ENCODE assay signal across 8 mouse cellular contexts in the genomic region with DNA sequence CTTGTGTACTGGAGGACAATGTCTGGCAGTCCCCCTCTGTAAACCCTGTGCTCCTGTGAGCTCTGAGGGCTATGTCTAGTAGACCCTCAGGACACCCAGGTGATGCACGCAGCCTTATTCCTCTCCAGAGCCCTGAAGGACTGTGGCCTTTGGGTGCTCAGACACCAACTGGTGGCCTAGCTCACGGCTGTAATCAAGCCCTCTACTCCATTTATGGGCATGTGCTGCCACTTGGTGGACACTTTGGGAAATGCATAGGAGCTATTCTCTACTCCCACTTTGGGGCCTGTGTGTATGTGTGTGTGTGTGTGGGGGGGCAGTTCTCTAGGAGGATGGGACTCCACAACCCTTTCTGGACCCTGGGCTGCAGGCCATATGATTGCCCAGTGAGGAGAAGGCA. TPM values are rescaled to one million over a fixed set of nuclear protein-coding genes. Genes with fewer than 3 reads are reported as not detected.
A peak's percentile ranks its signal among the peaks of the same experiment; 100 is the strongest.
DNase-seq lines count a peak whose midpoint lies in the region; ATAC-seq and TF ChIP-seq lines count a peak whose summit lies in the region.

No protein-coding gene starts in this region.

- peak; percentile 28; the same call in 1 of the 2 replicates for ATAC-seq in heart, embryonic 15.5 days (replicated peaks; ENCODE audit: insufficient number of reproducible peaks, insufficient read depth, low FRiP score, low read depth)
- 0 out of 2 replicates have a peak, but pooled peaks have one; percentile 6 for ATAC-seq in liver, embryonic 15.5 days (ENCODE audit: insufficient read depth)
- peak; percentile 49; the same call in 1 of the 2 replicates for ATAC-seq in neural tube, embryonic 13.5 days (ENCODE audit: low read depth)

- in situ Hi-C loops in CH12.LX (cut with MboI; ENCODE audit: low pct_ligation_motif_present, low pct_unique_long_range_greater_than_20kb, low sequenced_read_pairs), result no loop called here

- no peaks in the 10 kb centered on the region for H3K9me3 ChIP-seq in CH12.LX (replicated peaks; ENCODE audit: low read length)
- no peaks in the 10 kb centered on the region for H3K9me3 ChIP-seq in forebrain, embryonic 10.5 days
- no peaks in the 10 kb centered on the region for H3K9me3 ChIP-seq in heart, embryonic 15.5 days (replicated peaks)
- no peaks in the 10 kb centered on the region for H3K9me3 ChIP-seq in liver, embryonic 15.5 days (replicated peaks)
- H3K9me3 ChIP-seq in neural tube, embryonic 13.5 days, result no peaks in the 10 kb centered on the region

- H3K4me2 ChIP-seq in CH12.LX (ENCODE audit: insufficient read depth, low read depth, poor library complexity, severe bottlenecking), result no peak overlapping the region
- no peak overlapping the region for H3K4me2 ChIP-seq in heart, embryonic 15.5 days
- no peak overlapping the region for H3K4me2 ChIP-seq in liver, embryonic 15.5 days
- H3K4me2 ChIP-seq in neural tube, embryonic 13.5 days, result no peak overlapping the region

- peaks cover 15 to 58% of the 10 kb centered on the region in 2 experiments for H3K4me1 ChIP-seq in CH12.LX (ENCODE audit: control insufficient read depth in 1 of 2, insufficient read depth in 2 of 2)
- H3K4me1 ChIP-seq in forebrain, embryonic 10.5 days, result peaks cover 11% of the 10 kb centered on the region
- peaks cover 16% of the 10 kb centered on the region for H3K4me1 ChIP-seq in heart, embryonic 15.5 days (replicated peaks)
- peaks cover 42% of the 10 kb centered on the region for H3K4me1 ChIP-seq in liver, embryonic 15.5 days (replicated peaks)
- H3K4me1 ChIP-seq in neural tube, embryonic 13.5 days (replicated peaks), result peaks cover 28% of the 10 kb centered on the region

- H3K4me3 ChIP-seq in CH12.LX (replicated peaks in 1 of 3; ENCODE audit: low read depth in 2 of 3, low read length in 2 of 3, poor library complexity in 1 of 3), result no peak overlapping the region
- no peak overlapping the region for H3K4me3 ChIP-seq in forebrain, embryonic 10.5 days
- H3K4me3 ChIP-seq in heart, embryonic 15.5 days, result no peak overlapping the region
- no peak overlapping the region for H3K4me3 ChIP-seq in liver, embryonic 15.5 days (replicated peaks)
- no peak overlapping the region for H3K4me3 ChIP-seq in neural tube, embryonic 13.5 days

- TF ChIP-seq EP300 in CH12.LX (IDR thresholded peaks at IDR 0.05; ENCODE audit: low read length), result no peak

- WGBS in forebrain, embryonic 10.5 days, result 40% methylated on average over 2 of the region's 2 CpGs
- WGBS in heart, embryonic 15.5 days, result 26% methylated on average over 2 of the region's 2 CpGs
- 14% methylated on average over 2 of the region's 2 CpGs for WGBS in liver, embryonic 15.5 days (ENCODE audit: insufficient replicate concordance)
- WGBS in neural tube, embryonic 13.5 days, result 26% methylated on average over 2 of the region's 2 CpGs

- H3K27me3 ChIP-seq in CH12.LX (replicated peaks), result no peaks in the 10 kb centered on the region
- H3K27me3 ChIP-seq in forebrain, embryonic 10.5 days (ENCODE audit: poor library complexity, severe bottlenecking), result no peaks in the 10 kb centered on the region
- no peaks in the 10 kb centered on the region for H3K27me3 ChIP-seq in heart, embryonic 15.5 days
- H3K27me3 ChIP-seq in liver, embryonic 15.5 days, result no peaks in the 10 kb centered on the region
- no peaks in the 10 kb centered on the region for H3K27me3 ChIP-seq in neural tube, embryonic 13.5 days

- TF ChIP-seq CTCF in CH12.LX (conservative IDR thresholded peaks at IDR 0.05 in 1 of 2, IDR thresholded peaks at IDR 0.05 in 1 of 2; ENCODE audit: low read depth in 2 of 2, low read length in 2 of 2), result peak; percentile 80 to 97

- TF ChIP-seq RAD21 in CH12.LX (IDR thresholded peaks at IDR 0.05; ENCODE audit: low read depth, low read length), result peak; percentile 96

- H3K79me2 ChIP-seq in CH12.LX (replicated peaks; ENCODE audit: control insufficient read depth, extremely low read depth, insufficient read depth, poor library complexity, severe bottlenecking), result no peaks in the 10 kb centered on the region

- H3K9ac ChIP-seq in CH12.LX (ENCODE audit: insufficient read depth, low read depth), result no peak overlapping the region
- H3K9ac ChIP-seq in heart, embryonic 15.5 days, result no peak overlapping the region
- no peak overlapping the region for H3K9ac ChIP-seq in liver, embryonic 15.5 days
- H3K9ac ChIP-seq in neural tube, embryonic 13.5 days, result no peak overlapping the region

- TF ChIP-seq POLR2A in CH12.LX (IDR thresholded peaks at IDR 0.05; ENCODE audit: low read depth, low read length), result no peak

- H3K27ac ChIP-seq in CH12.LX (ENCODE audit: insufficient read depth, low read depth), result no peak overlapping the region
- no peak overlapping the region for H3K27ac ChIP-seq in forebrain, embryonic 10.5 days
- H3K27ac ChIP-seq in heart, embryonic 15.5 days, result no peak overlapping the region
- H3K27ac ChIP-seq in liver, embryonic 15.5 days (replicated peaks), result no peak overlapping the region
- no peak overlapping the region for H3K27ac ChIP-seq in neural tube, embryonic 13.5 days (replicated peaks)

- dilution Hi-C loops in CH12.LX (cut with MboI; ENCODE audit: extremely low pct_ligation_motif_present, extremely low pct_unique_long_range_greater_than_20kb, low sequenced_read_pairs), result no loop called here

- peak; percentile 77 for DNase-seq in CH12.LX (ENCODE audit: extremely low read depth)
- DNase-seq in c-Kit-negative CD71-positive TER-119-positive erythroid progenitor cells, embryonic 14.5 days (ENCODE audit: low read depth, low spot score), result peak; percentile 56
- DNase-seq in forebrain, embryonic 10.5 days (ENCODE audit: extremely low spot score, low spot score), result peak; percentile 61
- DNase-seq in kidney, postnatal 10 days, result peak; percentile 90
- peak; percentile 93 for DNase-seq in testis, postnatal 10 days (ENCODE audit: low spot score)

- peaks cover 18 to 53% of the 10 kb centered on the region in 2 experiments for H3K36me3 ChIP-seq in CH12.LX (replicated peaks in 1 of 2; ENCODE audit: control insufficient read depth in 1 of 2, insufficient read depth in 1 of 2, low read length in 1 of 2)
- H3K36me3 ChIP-seq in forebrain, embryonic 10.5 days (replicated peaks), result peaks cover 56% of the 10 kb centered on the region
- H3K36me3 ChIP-seq in heart, embryonic 15.5 days, result peaks cover 37% of the 10 kb centered on the region
- H3K36me3 ChIP-seq in liver, embryonic 15.5 days (replicated peaks), result peaks cover 19% of the 10 kb centered on the region; the same call in 1 of the 2 replicates
- H3K36me3 ChIP-seq in neural tube, embryonic 13.5 days, result peaks cover 42% of the 10 kb centered on the region

TF ChIP-seq in CH12.LX, 34 proteins besides CTCF, POLR2A, EP300 and RAD21 (continues in another document):
- TF ChIP-seq PAX5 (IDR thresholded peaks at IDR 0.05; ENCODE audit: low read length), result no peak
- TF ChIP-seq NELFE (IDR thresholded peaks at IDR 0.05; ENCODE audit: low read depth, low read length), result peak; percentile 37; the same call in 1 of the 2 replicates
- TF ChIP-seq ZC3H11A (IDR thresholded peaks at IDR 0.05; ENCODE audit: low read depth, low read length), result peak; percentile 64
- no peak for TF ChIP-seq JUN (IDR thresholded peaks at IDR 0.05; ENCODE audit: insufficient read depth, low read depth, low read length)
- no peak for TF ChIP-seq TBP (conservative IDR thresholded peaks at IDR 0.05; ENCODE audit: low read depth, low read length)
- TF ChIP-seq TCF12 (IDR thresholded peaks at IDR 0.05; ENCODE audit: low read depth, low read length), result no peak
- no peak for TF ChIP-seq BHLHE40 (IDR thresholded peaks at IDR 0.05; ENCODE audit: low read depth, low read length)
- TF ChIP-seq MAZ (IDR thresholded peaks at IDR 0.05; ENCODE audit: low read depth, low read length), result no peak
- TF ChIP-seq SMC3 (IDR thresholded peaks at IDR 0.05; ENCODE audit: low read depth, low read length), result peak; percentile 93
- TF ChIP-seq UBTF (IDR thresholded peaks at IDR 0.05; ENCODE audit: low read depth, low read length), result no peak

RNA-seq across cellular contexts. Expression of a gene that starts 24.8 kb away (rescaled TPM):
- total RNA-seq in CH12.LX (2012; rRNA removed) (12.5 and 19.5 TPM in 2 replicates), CH12.LX (2014; rRNA removed) (9.8 and 12.3 TPM in 2 replicates)
- polyA plus RNA-seq in CH12.LX (2012; ENCODE audit: insufficient read length, low read depth), result 10.5 and 14.2 TPM in 2 replicates
- 35.9 and 39.6 TPM in 2 replicates for polyA plus RNA-seq in forebrain, embryonic 10.5 days (2016; fragmentation: Nextera tagmentation; extraction: Ambion mirVana)
- 26.1 and 31.2 TPM in 2 replicates for polyA plus RNA-seq in heart, embryonic 15.5 days (2015; fragmentation: Nextera tagmentation; extraction: Ambion mirVana)
- polyA plus RNA-seq in liver, embryonic 15.5 days (2015; fragmentation: Nextera tagmentation; extraction: Ambion mirVana), result 7.0 and 9.5 TPM in 2 replicates
- polyA plus RNA-seq in neural tube, embryonic 13.5 days (2015; fragmentation: Nextera tagmentation; extraction: Ambion mirVana), result 72.1 and 77.9 TPM in 2 replicates

RNA-seq across cellular contexts. Expression of a gene that starts 47.6 kb away (rescaled TPM):
- 220 and 249 TPM in 2 replicates for total RNA-seq in CH12.LX (2012; rRNA removed)
- total RNA-seq in CH12.LX (2014; rRNA removed), result 144 and 161 TPM in 2 replicates
- polyA plus RNA-seq in CH12.LX (2012; ENCODE audit: insufficient read length, low read depth), result 184 and 249 TPM in 2 replicates
- 331 and 343 TPM in 2 replicates for polyA plus RNA-seq in forebrain, embryonic 10.5 days (2016; fragmentation: Nextera tagmentation; extraction: Ambion mirVana)
- polyA plus RNA-seq in heart, embryonic 15.5 days (2015; fragmentation: Nextera tagmentation; extraction: Ambion mirVana), result 51.3 and 83.9 TPM in 2 replicates
- 96.8 and 109 TPM in 2 replicates for polyA plus RNA-seq in liver, embryonic 15.5 days (2015; fragmentation: Nextera tagmentation; extraction: Ambion mirVana)
- polyA plus RNA-seq in neural tube, embryonic 13.5 days (2015; fragmentation: Nextera tagmentation; extraction: Ambion mirVana), result 20.0 and 27.4 TPM in 2 replicates

RNA-seq across cellular contexts. Expression of a gene that starts 50.6 kb away (rescaled TPM):
- total RNA-seq in CH12.LX (2012; rRNA removed), result not detected in 2 replicates
- not detected in 2 replicates for total RNA-seq in CH12.LX (2014; rRNA removed)
- polyA plus RNA-seq in CH12.LX (2012; ENCODE audit: insufficient read length, low read depth), result 0.23 TPM in 1 of 2 replicates, not detected in the other
- polyA plus RNA-seq in forebrain, embryonic 10.5 days (2016; fragmentation: Nextera tagmentation; extraction: Ambion mirVana), result not detected in 2 replicates
- polyA plus RNA-seq in heart, embryonic 15.5 days (2015; fragmentation: Nextera tagmentation; extraction: Ambion mirVana), result 0.13 TPM in 1 of 2 replicates, not detected in the other
- polyA plus RNA-seq in liver, embryonic 15.5 days (2015; fragmentation: Nextera tagmentation; extraction: Ambion mirVana), result not detected in 2 replicates
- not detected in 2 replicates for polyA plus RNA-seq in neural tube, embryonic 13.5 days (2015; fragmentation: Nextera tagmentation; extraction: Ambion mirVana)

RNA-seq across cellular contexts. Expression of a gene that starts 58.0 kb away (rescaled TPM):
- 18.8 and 23.3 TPM in 2 replicates for total RNA-seq in CH12.LX (2012; rRNA removed)
- total RNA-seq in CH12.LX (2014; rRNA removed), result 17.0 and 17.3 TPM in 2 replicates
- polyA plus RNA-seq in CH12.LX (2012; ENCODE audit: insufficient read length, low read depth), result 17.9 and 18.5 TPM in 2 replicates
- 58.3 and 59.0 TPM in 2 replicates for polyA plus RNA-seq in forebrain, embryonic 10.5 days (2016; fragmentation: Nextera tagmentation; extraction: Ambion mirVana)
- polyA plus RNA-seq in heart, embryonic 15.5 days (2015; fragmentation: Nextera tagmentation; extraction: Ambion mirVana), result 61.1 and 78.3 TPM in 2 replicates
- polyA plus RNA-seq in liver, embryonic 15.5 days (2015; fragmentation: Nextera tagmentation; extraction: Ambion mirVana), result 33.3 and 36.0 TPM in 2 replicates
- 21.5 and 24.7 TPM in 2 replicates for polyA plus RNA-seq in neural tube, embryonic 13.5 days (2015; fragmentation: Nextera tagmentation; extraction: Ambion mirVana)
